Mouse (Mus musculus) liver, adult (tissue): ENCODE results near the gene Rdh11.

ENCODE experiments used
- GATA4 ChIP-seq: IDR thresholded peaks from 2 replicates; pipeline ENCODE4 v1.6.1; 2014; ENCODE audit warnings: mild to moderate bottlenecking, low read length; ENCODE audit not compliant: insufficient replicate concordance

The Rdh11 gene

GRCm38 (mm10) chr12:79170421-79170820 is 21.7 kb downstream of the Rdh11 start:
- no peak for TF ChIP-seq GATA4

GRCm38 (mm10) chr12:79169173-79169572 is 22.9 kb downstream of the Rdh11 start:
- TF ChIP-seq GATA4 = no peak

GRCm38 (mm10) chr12:79162876-79163275 is 29.2 kb downstream of the Rdh11 start:
- no peak for TF ChIP-seq GATA4

GRCm38 (mm10) chr12:79149653-79150052 is 42.4 kb downstream of the Rdh11 start:
- no peak for TF ChIP-seq GATA4

GRCm38 (mm10) chr12:79141384-79141783 is 50.7 kb downstream of the Rdh11 start:
- TF ChIP-seq GATA4 = no peak

GRCm38 (mm10) chr12:79140811-79141210 is 51.3 kb downstream of the Rdh11 start:
- TF ChIP-seq GATA4 = no peak

GRCm38 (mm10) chr12:79139417-79139816 is 52.7 kb downstream of the Rdh11 start:
- TF ChIP-seq GATA4 = no peak

GRCm38 (mm10) chr12:79138999-79139398 is 53.1 kb downstream of the Rdh11 start:
- TF ChIP-seq GATA4 = no peak

- no peak for TF ChIP-seq GATA4
These were observed 55.1 kb downstream of the Rdh11 start for GRCm38 (mm10) chr12:79136949-79137348.

- TF ChIP-seq GATA4 = no peak
These were observed 57.0 kb downstream of the Rdh11 start for GRCm38 (mm10) chr12:79135105-79135504.

GRCm38 (mm10) chr12:79134676-79135075 is 57.4 kb downstream of the Rdh11 start:
- TF ChIP-seq GATA4 = no peak

GRCm38 (mm10) chr12:79131706-79132460 is 60.2 kb downstream of the Rdh11 start:
- no peak for TF ChIP-seq GATA4

- no peak for TF ChIP-seq GATA4
These were observed 60.9 kb downstream of the Rdh11 start for GRCm38 (mm10) chr12:79131178-79131675.

- no peak for TF ChIP-seq GATA4
These were observed 61.6 kb downstream of the Rdh11 start, which contains the start of gene Arg2 for GRCm38 (mm10) chr12:79130299-79131177. Arg2 (plus strand) TSS chr12:79130777.
